Mouse (Mus musculus): ENCODE results near the gene Lclat1. TPM values are rescaled to one million over a fixed set of nuclear protein-coding genes. Genes with fewer than 3 reads are reported as not detected.

Gene Lclat1
- polyA plus RNA-seq (2012; rRNA removed): 9.4 and 22.8 TPM in 2 replicates

GRCm38 (mm10) chr17:73107158-73108157 is at the start of gene Lclat1:
Gene Lclat1 (plus strand): TSS chr17:73107985.
- 4% methylated on average over 51 of the region's 51 CpGs for WGBS
- H3K4me3 ChIP-seq (replicated peaks; ENCODE audit: extremely low read depth, low read depth, low read length): peak within 1 kb of the TSS; percentile 98
- H3K4me1 ChIP-seq (ENCODE audit: control insufficient read depth, insufficient read depth, low read length): peaks cover 4% of the 10 kb centered on the region
- DNase-seq: peak; percentile 96
- TF ChIP-seq CTCF (IDR thresholded peaks at IDR 0.05; ENCODE audit: insufficient read depth, low read length) (no peak), POLR2A (IDR thresholded peaks at IDR 0.05; ENCODE audit: borderline replicate concordance, extremely low read depth, low read depth, low read length) (peak; percentile 65; the same call in 1 of the 2 replicates)

GRCm38 (mm10) chr17:73058319-73058718 is 49.5 kb upstream of the Lclat1 start:
- DNase-seq: no peak
- 48% methylated on average over 5 of the region's 5 CpGs for WGBS
- no peaks in the 10 kb centered on the region; the same call in 1 of the 2 replicates for H3K4me1 ChIP-seq (ENCODE audit: control insufficient read depth, insufficient read depth, low read length)
- TF ChIP-seq CTCF (IDR thresholded peaks at IDR 0.05; ENCODE audit: insufficient read depth, low read length): no peak
- TF ChIP-seq POLR2A (IDR thresholded peaks at IDR 0.05; ENCODE audit: borderline replicate concordance, extremely low read depth, low read depth, low read length): no peak
- no peak overlapping the region for H3K4me3 ChIP-seq (replicated peaks; ENCODE audit: extremely low read depth, low read depth, low read length)

DNA sequence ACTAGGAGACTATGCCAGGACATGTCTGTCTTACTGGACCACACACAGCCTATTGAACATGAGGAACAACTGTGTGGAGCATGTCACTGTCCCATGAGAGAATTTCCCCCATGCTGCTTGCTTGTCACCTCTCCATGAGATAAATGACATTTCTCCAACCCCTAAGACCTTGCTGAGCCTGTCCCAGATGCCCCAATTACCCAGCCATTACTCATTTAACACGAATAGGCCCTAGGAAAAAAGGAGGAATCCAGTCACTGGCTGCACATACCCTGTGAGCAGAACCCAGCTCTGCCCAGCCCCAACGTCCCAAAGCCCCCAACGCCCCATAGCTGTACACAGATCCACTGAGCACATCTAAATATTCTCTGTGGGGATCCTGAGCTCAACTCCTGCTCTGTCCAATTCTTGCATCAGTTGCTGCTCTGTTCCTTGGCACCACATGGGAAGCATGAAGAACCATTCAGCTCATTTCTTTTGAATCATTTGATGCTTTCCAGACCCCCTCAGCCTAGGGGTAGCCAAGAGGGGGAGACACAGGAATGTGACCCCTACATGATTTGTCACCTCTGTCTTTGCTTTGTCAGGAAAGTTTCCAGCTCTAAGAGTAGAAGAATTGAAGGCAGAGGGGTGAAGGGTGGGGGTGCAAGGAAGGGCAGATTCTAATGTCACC is 47.4 kb upstream of the Lclat1 start:
- no peak for TF ChIP-seq POLR2A (IDR thresholded peaks at IDR 0.05; ENCODE audit: borderline replicate concordance, extremely low read depth, low read depth, low read length)
- no peak for TF ChIP-seq CTCF (IDR thresholded peaks at IDR 0.05; ENCODE audit: insufficient read depth, low read length)
- DNase-seq: no peak
- Histone ChIP-seq H3K4me3 (replicated peaks; ENCODE audit: extremely low read depth, low read depth, low read length) (no peak overlapping the region), H3K4me1 (ENCODE audit: control insufficient read depth, insufficient read depth, low read length) (no peaks in the 10 kb centered on the region)
- 49% methylated on average over 3 of the region's 3 CpGs for WGBS

GRCm38 (mm10) chr17:73060897-73061252 is 46.9 kb upstream of the Lclat1 start:
- DNase-seq: no peak
- WGBS: 76% methylated on average over 8 of the region's 8 CpGs
- H3K4me1 ChIP-seq (ENCODE audit: control insufficient read depth, insufficient read depth, low read length): no peaks in the 10 kb centered on the region
- TF ChIP-seq POLR2A (IDR thresholded peaks at IDR 0.05; ENCODE audit: borderline replicate concordance, extremely low read depth, low read depth, low read length) (no peak), CTCF (IDR thresholded peaks at IDR 0.05; ENCODE audit: insufficient read depth, low read length) (no peak)
- H3K4me3 ChIP-seq (replicated peaks; ENCODE audit: extremely low read depth, low read depth, low read length): no peak overlapping the region

GRCm38 (mm10) chr17:73062701-73063100 is 45.1 kb upstream of the Lclat1 start:
- DNase-seq: no peak
- Histone ChIP-seq H3K4me3 (replicated peaks; ENCODE audit: extremely low read depth, low read depth, low read length) (no peak overlapping the region), H3K4me1 (ENCODE audit: control insufficient read depth, insufficient read depth, low read length) (peaks cover 2% of the 10 kb centered on the region; the same call in 1 of the 2 replicates)
- WGBS: 62% methylated on average over 1 of the region's 1 CpGs
- TF ChIP-seq POLR2A (IDR thresholded peaks at IDR 0.05; ENCODE audit: borderline replicate concordance, extremely low read depth, low read depth, low read length) (no peak), CTCF (IDR thresholded peaks at IDR 0.05; ENCODE audit: insufficient read depth, low read length) (no peak)

DNA sequence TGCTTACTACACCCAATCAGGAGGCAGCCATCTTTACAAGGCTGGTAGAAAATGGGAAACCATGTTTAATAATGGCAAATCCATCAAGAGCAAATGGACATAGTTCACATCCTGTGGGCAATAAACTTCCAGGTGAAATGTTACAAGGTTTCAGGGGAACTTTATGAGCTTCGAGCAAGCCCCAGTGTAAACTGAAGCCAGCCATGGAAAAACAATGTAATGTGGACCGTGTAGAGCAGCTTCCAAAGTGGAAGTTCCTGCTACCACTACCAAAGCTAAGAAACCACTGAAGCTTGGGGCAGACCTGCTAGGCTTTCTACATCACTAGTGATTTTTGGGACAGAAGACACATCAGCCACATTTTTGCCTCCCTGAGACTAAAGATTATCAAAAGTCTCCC is 44.5 kb upstream of the Lclat1 start:
- peaks cover 5% of the 10 kb centered on the region; the same call in 1 of the 2 replicates for H3K4me1 ChIP-seq (ENCODE audit: control insufficient read depth, insufficient read depth, low read length)
- no peak for DNase-seq
- no peak overlapping the region for H3K4me3 ChIP-seq (replicated peaks; ENCODE audit: extremely low read depth, low read depth, low read length)
- WGBS: 65% methylated on average over 2 of the region's 2 CpGs
- no peak for TF ChIP-seq POLR2A (IDR thresholded peaks at IDR 0.05; ENCODE audit: borderline replicate concordance, extremely low read depth, low read depth, low read length)
- TF ChIP-seq CTCF (IDR thresholded peaks at IDR 0.05; ENCODE audit: insufficient read depth, low read length): no peak

DNA sequence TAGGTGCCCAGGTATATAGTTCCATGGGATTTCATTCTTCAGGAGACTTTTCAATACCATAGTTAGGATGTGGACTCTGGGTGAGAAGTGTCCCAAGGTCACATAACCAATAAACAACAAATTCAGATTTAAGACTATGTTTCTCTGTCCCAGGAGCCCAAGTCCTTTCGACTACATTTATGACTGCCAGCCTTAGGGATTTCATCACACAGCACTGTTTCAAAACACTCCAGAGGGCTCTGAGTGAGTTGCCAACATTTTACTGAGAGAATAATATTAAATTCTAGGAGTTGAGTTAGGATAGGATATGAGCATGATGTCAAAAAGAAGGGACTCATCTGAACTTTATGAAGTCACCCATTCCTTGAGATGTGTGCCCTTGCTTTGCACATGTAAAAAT is 44.0 kb upstream of the Lclat1 start:
- no peak for TF ChIP-seq POLR2A (IDR thresholded peaks at IDR 0.05; ENCODE audit: borderline replicate concordance, extremely low read depth, low read depth, low read length)
- TF ChIP-seq CTCF (IDR thresholded peaks at IDR 0.05; ENCODE audit: insufficient read depth, low read length): no peak
- Histone ChIP-seq H3K4me1 (ENCODE audit: control insufficient read depth, insufficient read depth, low read length) (peaks cover 8% of the 10 kb centered on the region; the same call in 1 of the 2 replicates), H3K4me3 (replicated peaks; ENCODE audit: extremely low read depth, low read depth, low read length) (no peak overlapping the region)
- DNase-seq: no peak
- 73% methylated on average over 1 of the region's 1 CpGs for WGBS

- Histone ChIP-seq H3K4me1 (ENCODE audit: control insufficient read depth, insufficient read depth, low read length) (peaks cover 8% of the 10 kb centered on the region; the same call in 1 of the 2 replicates), H3K4me3 (replicated peaks; ENCODE audit: extremely low read depth, low read depth, low read length) (no peak overlapping the region)
- 70% methylated on average over 9 of the region's 9 CpGs for WGBS
- no peak for DNase-seq
- no peak for TF ChIP-seq POLR2A (IDR thresholded peaks at IDR 0.05; ENCODE audit: borderline replicate concordance, extremely low read depth, low read depth, low read length)
- no peak for TF ChIP-seq CTCF (IDR thresholded peaks at IDR 0.05; ENCODE audit: insufficient read depth, low read length)
These were observed 41.2 kb upstream of the Lclat1 start for GRCm38 (mm10) chr17:73066387-73067169.

- WGBS: 20% methylated on average over 11 of the region's 11 CpGs
- no peak for DNase-seq
- no peak overlapping the region for H3K4me3 ChIP-seq (replicated peaks; ENCODE audit: extremely low read depth, low read depth, low read length)
- peaks cover 8% of the 10 kb centered on the region; the same call in 1 of the 2 replicates for H3K4me1 ChIP-seq (ENCODE audit: control insufficient read depth, insufficient read depth, low read length)
- TF ChIP-seq CTCF (IDR thresholded peaks at IDR 0.05; ENCODE audit: insufficient read depth, low read length): no peak
- no peak for TF ChIP-seq POLR2A (IDR thresholded peaks at IDR 0.05; ENCODE audit: borderline replicate concordance, extremely low read depth, low read depth, low read length)
These were observed 40.4 kb upstream of the Lclat1 start for GRCm38 (mm10) chr17:73067423-73067822.
